Mouse (Mus musculus) liver, embryonic 15.5 days (tissue): Measurements from ENCODE around the gene Zranb2. TPM values are rescaled to one million over a fixed set of nuclear protein-coding genes. Genes with fewer than 3 reads are reported as not detected.
A peak's percentile ranks its signal among the peaks of the same experiment; 100 is the strongest.

Experiments
- ATAC-seq: fragments of 200-750 bp; cut with Nextera tagmentation; 2 replicates; pipeline ENCODE4 v1.8.0; 2017; ENCODE audit warnings: moderate number of reproducible peaks, mild to moderate bottlenecking, moderate library complexity; ENCODE audit not compliant: insufficient read depth
- H3K27ac ChIP-seq: fragments of 300-500 bp; sonication (generic); replicated peaks from 2 replicates; pipeline ENCODE4 v1.5.1; 2015; ENCODE audit warnings: mild to moderate bottlenecking, inconsistent platforms
- H3K27me3 ChIP-seq: fragments of 300-500 bp; sonication (generic); 2 replicates; pipeline ENCODE4 v1.6.1; 2015; ENCODE audit warnings: mild to moderate bottlenecking, inconsistent platforms
- H3K36me3 ChIP-seq: fragments of 300-500 bp; sonication (generic); replicated peaks from 2 replicates; pipeline ENCODE4 v1.6.1; 2015; ENCODE audit warnings: moderate library complexity, mild to moderate bottlenecking, inconsistent platforms
- H3K4me1 ChIP-seq: fragments of 300-500 bp; sonication (generic); replicated peaks from 2 replicates; pipeline ENCODE4 v1.6.1; 2015; ENCODE audit warnings: inconsistent platforms
- H3K4me2 ChIP-seq: fragments of 300-500 bp; sonication (generic); 2 replicates; pipeline ENCODE4 v1.6.1; 2015; ENCODE audit warnings: moderate library complexity, mild to moderate bottlenecking, inconsistent platforms
- H3K4me3 ChIP-seq: fragments of 300-500 bp; sonication (generic); replicated peaks from 2 replicates; pipeline ENCODE4 v1.5.1; 2015; ENCODE audit warnings: mild to moderate bottlenecking, inconsistent platforms
- H3K9ac ChIP-seq: fragments of 300-500 bp; sonication (generic); 2 replicates; pipeline ENCODE4 v1.6.1; 2015; ENCODE audit warnings: moderate library complexity, mild to moderate bottlenecking, inconsistent platforms
- H3K9me3 ChIP-seq: fragments of 300-500 bp; sonication (generic); replicated peaks from 2 replicates; pipeline ENCODE4 v1.6.1; 2016; ENCODE audit warnings: inconsistent platforms
- WGBS: fragments of 180-500 bp; shearing (Covaris S2); methylation state at CpG from one replicate; pipeline ENCODE4 v1.1.7; 2015; ENCODE audit warnings: mixed read lengths; ENCODE audit not compliant: insufficient replicate concordance; 5-methylcytosine and 5-hydroxymethylcytosine counted together
- polyA plus RNA-seq: library from polyadenylated mRNA; unstranded; fragments of >200 nt; fragmentation: Nextera tagmentation; extraction: Ambion mirVana; gene quantifications from 2 replicates; pipeline ENCODE4 v1.2.1, GENCODE M21; 2015

Zranb2 gene
- polyA plus RNA-seq: 33.4 and 38.5 TPM in 2 replicates

GRCm38 (mm10) chr3:157533964-157534785 is at the start of gene Zranb2:
Zranb2 (plus strand) TSS chr3:157534160.
- under 1% methylated on average over 88 of the region's 91 CpGs for WGBS
- peak within 1 kb of the TSS; percentile 81 for H3K4me2 ChIP-seq
- peak within 1 kb of the TSS; percentile 92 for H3K27ac ChIP-seq
- peak; percentile 90 for ATAC-seq
- H3K9me3 ChIP-seq: no peaks in the 10 kb centered on the region
- peaks cover 37% of the 10 kb centered on the region for H3K27me3 ChIP-seq
- H3K4me3 ChIP-seq: peak within 1 kb of the TSS; percentile 96
- peaks cover 27% of the 10 kb centered on the region for H3K36me3 ChIP-seq
- H3K9ac ChIP-seq: peak within 1 kb of the TSS; percentile 85
- peaks cover 21% of the 10 kb centered on the region for H3K4me1 ChIP-seq

- no peak for ATAC-seq
- Histone ChIP-seq H3K27ac (no peak overlapping the region), H3K27me3 (no peaks in the 10 kb centered on the region), H3K4me1 (no peaks in the 10 kb centered on the region), H3K4me3 (no peak overlapping the region), H3K9me3 (no peaks in the 10 kb centered on the region), H3K4me2 (no peak overlapping the region), H3K36me3 (no peaks in the 10 kb centered on the region), H3K9ac (no peak overlapping the region)
- WGBS: 61% methylated on average over 4 of the region's 4 CpGs
Measured at GRCm38 (mm10) chr3:157492043-157492442, 41.9 kb upstream of the Zranb2 start.

- H3K4me3 ChIP-seq: no peak overlapping the region
- WGBS: 50% methylated on average over 1 of the region's 1 CpGs
- no peak overlapping the region for H3K4me2 ChIP-seq
- H3K4me1 ChIP-seq: no peaks in the 10 kb centered on the region
- no peak for ATAC-seq
- no peaks in the 10 kb centered on the region for H3K9me3 ChIP-seq
- H3K9ac ChIP-seq: no peak overlapping the region
- no peaks in the 10 kb centered on the region for H3K36me3 ChIP-seq
- no peaks in the 10 kb centered on the region for H3K27me3 ChIP-seq
- no peak overlapping the region for H3K27ac ChIP-seq
Measured at GRCm38 (mm10) chr3:157502216-157502615, 31.7 kb upstream of the Zranb2 start.

GRCm38 (mm10) chr3:157514116-157514796 is 19.7 kb upstream of the Zranb2 start:
- Histone ChIP-seq H3K9ac (no peak overlapping the region), H3K27ac (no peak overlapping the region), H3K4me1 (peaks cover 5% of the 10 kb centered on the region; the same call in 1 of the 2 replicates), H3K36me3 (no peaks in the 10 kb centered on the region), H3K27me3 (no peaks in the 10 kb centered on the region), H3K4me2 (no peak overlapping the region), H3K4me3 (no peak overlapping the region), H3K9me3 (no peaks in the 10 kb centered on the region)
- 48% methylated on average over 5 of the region's 5 CpGs for WGBS
- ATAC-seq: no peak

- ATAC-seq: no peak
- no peak overlapping the region for H3K4me2 ChIP-seq
- H3K4me1 ChIP-seq: peaks cover 5% of the 10 kb centered on the region; the same call in 1 of the 2 replicates
- H3K27me3 ChIP-seq: 0 out of 2 replicates have a peak, but pooled peaks cover 4% of the 10 kb centered on the region
- no peak overlapping the region for H3K27ac ChIP-seq
- H3K9ac ChIP-seq: no peak overlapping the region
- H3K4me3 ChIP-seq: no peak overlapping the region
- H3K36me3 ChIP-seq: no peaks in the 10 kb centered on the region
- 18% methylated on average over 3 of the region's 3 CpGs for WGBS
- no peaks in the 10 kb centered on the region for H3K9me3 ChIP-seq
Measured at GRCm38 (mm10) chr3:157516471-157516870, 17.5 kb upstream of the Zranb2 start.

GRCm38 (mm10) chr3:157517992-157518391 is 16.0 kb upstream of the Zranb2 start:
- no peak for ATAC-seq
- 21% methylated on average over 2 of the region's 2 CpGs for WGBS

GRCm38 (mm10) chr3:157520433-157520832 is 13.5 kb upstream of the Zranb2 start:
- H3K9ac ChIP-seq: no peak overlapping the region
- H3K27me3 ChIP-seq: peaks cover 15% of the 10 kb centered on the region
- no peaks in the 10 kb centered on the region for H3K9me3 ChIP-seq
- no peak overlapping the region for H3K4me3 ChIP-seq
- H3K36me3 ChIP-seq: no peaks in the 10 kb centered on the region
- peaks cover 5% of the 10 kb centered on the region; the same call in 1 of the 2 replicates for H3K4me1 ChIP-seq
- H3K4me2 ChIP-seq: no peak overlapping the region
- H3K27ac ChIP-seq: no peak overlapping the region
- 6% methylated on average over 1 of the region's 1 CpGs for WGBS
- no peak for ATAC-seq

More at GRCm38 (mm10) chr3:157517992-157518391, 16.0 kb upstream of the Zranb2 start:
- Histone ChIP-seq H3K27me3 (peaks cover 4% of the 10 kb centered on the region; the same call in 1 of the 2 replicates), H3K4me2 (no peak overlapping the region), H3K4me3 (no peak overlapping the region), H3K36me3 (no peaks in the 10 kb centered on the region), H3K9ac (no peak overlapping the region), H3K4me1 (peaks cover 5% of the 10 kb centered on the region; the same call in 1 of the 2 replicates), H3K9me3 (no peaks in the 10 kb centered on the region), H3K27ac (no peak overlapping the region)

GRCm38 (mm10) chr3:157523834-157524233 is 10.1 kb upstream of the Zranb2 start:
- no peak overlapping the region for H3K4me3 ChIP-seq

GRCm38 (mm10) chr3:157531585-157531984 is 2.4 kb upstream of the Zranb2 start:
- H3K4me2 ChIP-seq: no peak overlapping the region
- no peak overlapping the region for H3K27ac ChIP-seq
- no peaks in the 10 kb centered on the region for H3K9me3 ChIP-seq
- no peak overlapping the region for H3K9ac ChIP-seq
- no peak overlapping the region for H3K4me3 ChIP-seq
- WGBS: 52% methylated on average over 2 of the region's 2 CpGs
- peaks cover 15% of the 10 kb centered on the region for H3K4me1 ChIP-seq
- peaks cover 56% of the 10 kb centered on the region for H3K27me3 ChIP-seq
- no peak for ATAC-seq
- peaks cover 6% of the 10 kb centered on the region; the same call in 1 of the 2 replicates for H3K36me3 ChIP-seq

More at GRCm38 (mm10) chr3:157523834-157524233, 10.1 kb upstream of the Zranb2 start:
- Histone ChIP-seq H3K4me2 (no peak overlapping the region), H3K4me1 (no peaks in the 10 kb centered on the region), H3K9me3 (no peaks in the 10 kb centered on the region), H3K27me3 (peaks cover 38% of the 10 kb centered on the region), H3K36me3 (no peaks in the 10 kb centered on the region), H3K27ac (no peak overlapping the region), H3K9ac (no peak overlapping the region)
- no peak for ATAC-seq
- WGBS: 12% methylated on average over 1 of the region's 1 CpGs

- Histone ChIP-seq H3K9ac (peak overlapping the region; percentile 85), H3K4me3 (peak overlapping the region; percentile 96)
Measured at GRCm38 (mm10) chr3:157534786-157535415, 941 bp downstream of the Zranb2 start.

GRCm38 (mm10) chr3:157549323-157549722 is 15.4 kb downstream of the Zranb2 start:
- peaks cover 44% of the 10 kb centered on the region for H3K36me3 ChIP-seq
- no peaks in the 10 kb centered on the region for H3K9me3 ChIP-seq
- no peaks in the 10 kb centered on the region for H3K27me3 ChIP-seq
- no peak overlapping the region for H3K27ac ChIP-seq
- no peaks in the 10 kb centered on the region for H3K4me1 ChIP-seq
- ATAC-seq: no peak
- no peak overlapping the region for H3K4me3 ChIP-seq
- H3K9ac ChIP-seq: no peak overlapping the region
- 77% methylated on average over 2 of the region's 2 CpGs for WGBS
- H3K4me2 ChIP-seq: no peak overlapping the region

More at GRCm38 (mm10) chr3:157534786-157535415, 941 bp downstream of the Zranb2 start:
- H3K36me3 ChIP-seq: peaks cover 34% of the 10 kb centered on the region
- ATAC-seq: peak; percentile 67
- peak overlapping the region; percentile 81 for H3K4me2 ChIP-seq
- peaks cover 30% of the 10 kb centered on the region for H3K27me3 ChIP-seq
- WGBS: under 1% methylated on average over 15 of the region's 15 CpGs
- no peaks in the 10 kb centered on the region for H3K9me3 ChIP-seq
- H3K4me1 ChIP-seq: peaks cover 21% of the 10 kb centered on the region
- peak overlapping the region; percentile 92 for H3K27ac ChIP-seq
